Mouse (Mus musculus): ENCODE results near the gene Calr3. TPM values are rescaled to one million over a fixed set of nuclear protein-coding genes. Genes with fewer than 3 reads are reported as not detected.

Gene Calr3
- polyA plus RNA-seq, 1 experiment, result 0.42 TPM

DNA sequence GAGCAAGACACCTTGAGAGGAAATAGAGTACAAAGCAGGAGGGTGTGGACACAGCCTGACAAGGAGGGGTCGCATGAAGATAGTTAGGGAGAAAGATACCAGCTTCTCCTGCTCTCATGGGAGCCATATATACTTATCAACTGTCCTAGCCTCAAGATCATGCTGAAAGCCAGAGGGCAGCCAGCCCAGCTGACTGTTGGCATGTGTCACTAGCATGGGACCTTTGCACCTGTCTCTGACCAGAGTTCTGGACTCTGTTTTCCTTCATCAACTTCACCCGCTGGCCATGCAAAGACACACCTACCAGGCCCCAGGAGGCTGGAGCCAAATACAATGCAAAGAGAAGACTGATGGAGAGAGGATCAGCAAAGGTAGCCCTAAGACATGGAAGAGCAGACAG is 25.6 kb upstream of the Calr3 start:
- no peak for DNase-seq (ENCODE audit: low read depth)
- TF ChIP-seq POLR2A (IDR thresholded peaks at IDR 0.05; ENCODE audit: borderline replicate concordance, extremely low read depth, insufficient read depth, insufficient read length, poor library complexity, severe bottlenecking) (no peak), CTCF (IDR thresholded peaks at IDR 0.05; ENCODE audit: borderline replicate concordance, extremely low read depth, insufficient read depth, insufficient read length) (no peak)

DNA sequence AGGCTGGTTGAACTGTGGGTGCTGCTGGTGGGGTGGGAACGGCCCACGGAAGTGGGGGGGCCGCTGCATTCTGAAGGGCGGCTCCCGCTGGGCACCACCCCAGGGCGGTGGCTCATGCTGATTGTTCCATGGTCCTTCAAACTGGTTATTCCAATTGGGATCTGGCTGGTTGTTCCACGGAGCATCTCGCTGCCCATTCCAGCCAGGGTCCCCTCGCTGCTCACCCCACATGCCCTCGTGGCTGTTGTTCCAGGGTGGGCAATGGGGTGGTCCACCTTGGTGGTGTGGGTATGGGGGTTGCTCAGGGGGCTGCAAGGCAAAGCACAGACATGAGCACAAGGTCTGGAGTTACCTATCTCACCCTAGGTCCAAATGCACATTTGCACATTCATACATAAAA is 20.5 kb upstream of the Calr3 start:
- no peak for DNase-seq (ENCODE audit: low read depth)
- TF ChIP-seq POLR2A (IDR thresholded peaks at IDR 0.05; ENCODE audit: borderline replicate concordance, extremely low read depth, insufficient read depth, insufficient read length, poor library complexity, severe bottlenecking) (no peak), CTCF (IDR thresholded peaks at IDR 0.05; ENCODE audit: borderline replicate concordance, extremely low read depth, insufficient read depth, insufficient read length) (no peak)

DNA sequence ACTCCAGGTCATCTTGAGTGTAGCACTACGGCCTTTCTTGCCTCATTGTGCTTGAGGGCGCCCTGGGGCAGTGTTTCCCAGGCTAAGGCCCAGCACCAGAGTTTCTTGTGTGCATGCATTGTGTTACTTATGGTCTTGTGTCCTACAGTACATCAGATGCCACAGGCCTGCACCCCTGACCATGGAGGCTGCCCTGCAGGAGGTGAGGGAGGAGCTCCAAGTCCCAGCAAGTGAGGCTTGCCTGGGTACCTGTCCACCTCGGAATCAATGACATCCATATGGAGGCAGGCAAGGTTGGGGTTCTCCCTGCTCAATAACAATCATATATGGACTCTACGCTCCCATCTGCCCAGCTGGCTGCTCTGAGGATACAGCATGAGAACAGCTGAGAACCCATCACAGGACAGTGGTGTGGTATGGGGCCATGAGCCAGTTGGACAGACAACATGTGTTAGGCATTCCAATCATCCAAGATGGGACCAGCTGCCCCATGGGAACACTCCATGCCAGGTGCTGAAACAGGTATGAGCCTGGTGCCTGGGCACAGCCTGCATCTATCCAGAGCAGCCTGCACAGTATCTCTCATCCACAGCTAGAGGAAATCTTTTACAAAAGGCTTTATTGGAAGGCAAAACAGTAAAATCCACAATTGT is 16.3 kb upstream of the Calr3 start:
- no peak for DNase-seq (ENCODE audit: low read depth)

DNA sequence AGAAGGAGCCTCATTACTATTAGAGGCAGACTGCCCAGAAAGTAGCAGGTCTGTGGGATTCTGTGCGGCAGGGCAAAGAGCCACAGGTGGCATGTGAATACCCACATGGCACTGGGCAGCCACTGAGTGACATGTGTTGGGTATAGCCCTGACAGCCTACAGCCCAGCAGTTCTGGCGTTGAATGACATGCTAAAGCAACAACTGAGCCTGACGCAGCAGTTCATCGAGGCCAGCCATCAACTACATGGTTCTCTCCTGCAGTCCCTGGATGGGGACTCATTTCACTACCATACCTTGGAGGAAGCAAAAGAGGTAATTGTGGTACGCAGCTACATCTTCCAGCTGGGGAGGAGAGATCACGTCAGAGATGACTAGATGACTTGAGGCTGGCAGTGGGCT is 14.8 kb upstream of the Calr3 start:
- DNase-seq (ENCODE audit: low read depth), result no peak
- no peak for TF ChIP-seq POLR2A (IDR thresholded peaks at IDR 0.05; ENCODE audit: borderline replicate concordance, extremely low read depth, insufficient read depth, insufficient read length, poor library complexity, severe bottlenecking)
- TF ChIP-seq CTCF (IDR thresholded peaks at IDR 0.05; ENCODE audit: borderline replicate concordance, extremely low read depth, insufficient read depth, insufficient read length), result no peak

More for the DNA sequence above, 16.3 kb upstream of the Calr3 start:
- no peak for TF ChIP-seq CTCF (IDR thresholded peaks at IDR 0.05; ENCODE audit: borderline replicate concordance, extremely low read depth, insufficient read depth, insufficient read length)

DNA sequence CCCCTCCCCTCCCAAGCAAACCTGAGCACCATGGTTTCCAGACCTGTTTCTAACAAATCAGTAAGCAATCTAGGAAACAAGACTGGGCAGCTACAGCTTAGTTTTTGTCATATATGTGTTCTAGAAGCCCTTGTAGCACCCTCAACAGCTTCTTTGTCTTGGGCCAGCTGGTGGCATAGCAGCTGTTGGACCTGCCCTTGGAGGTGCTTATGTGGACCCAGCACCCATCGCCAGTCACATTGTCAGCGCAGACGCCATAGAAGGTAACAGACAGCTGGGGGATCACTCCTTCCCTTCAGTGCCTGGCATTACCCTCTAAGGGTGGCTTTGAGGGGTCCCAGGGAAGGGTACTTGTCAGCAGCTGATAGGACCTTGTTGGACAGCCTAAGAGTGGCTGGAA is 14.1 kb upstream of the Calr3 start:
- DNase-seq (ENCODE audit: low read depth), result no peak
- TF ChIP-seq POLR2A (IDR thresholded peaks at IDR 0.05; ENCODE audit: borderline replicate concordance, extremely low read depth, insufficient read depth, insufficient read length, poor library complexity, severe bottlenecking) (no peak), CTCF (IDR thresholded peaks at IDR 0.05; ENCODE audit: borderline replicate concordance, extremely low read depth, insufficient read depth, insufficient read length) (no peak)

DNA sequence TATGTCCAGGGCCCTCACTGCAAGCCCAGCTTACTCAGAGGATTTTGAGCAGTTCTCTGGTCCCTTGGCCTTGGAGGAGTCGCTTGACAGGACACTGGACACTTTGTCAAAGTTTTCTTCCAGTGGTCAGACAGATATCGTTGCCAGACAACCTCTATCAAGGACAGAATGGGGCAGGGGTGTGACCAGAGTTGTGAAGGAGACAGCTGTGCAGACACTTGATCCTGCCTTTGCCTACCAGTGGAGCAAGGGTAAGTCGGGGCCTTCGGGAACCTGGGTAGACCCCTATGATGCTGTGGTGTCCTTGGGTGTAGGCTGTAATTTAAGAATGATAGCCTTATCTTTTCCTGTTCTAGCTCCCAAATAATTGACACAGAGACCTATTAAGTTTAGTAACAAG is 11.6 kb upstream of the Calr3 start:
- no peak for DNase-seq (ENCODE audit: low read depth)
- TF ChIP-seq POLR2A (IDR thresholded peaks at IDR 0.05; ENCODE audit: borderline replicate concordance, extremely low read depth, insufficient read depth, insufficient read length, poor library complexity, severe bottlenecking), result no peak
- no peak for TF ChIP-seq CTCF (IDR thresholded peaks at IDR 0.05; ENCODE audit: borderline replicate concordance, extremely low read depth, insufficient read depth, insufficient read length)

DNA sequence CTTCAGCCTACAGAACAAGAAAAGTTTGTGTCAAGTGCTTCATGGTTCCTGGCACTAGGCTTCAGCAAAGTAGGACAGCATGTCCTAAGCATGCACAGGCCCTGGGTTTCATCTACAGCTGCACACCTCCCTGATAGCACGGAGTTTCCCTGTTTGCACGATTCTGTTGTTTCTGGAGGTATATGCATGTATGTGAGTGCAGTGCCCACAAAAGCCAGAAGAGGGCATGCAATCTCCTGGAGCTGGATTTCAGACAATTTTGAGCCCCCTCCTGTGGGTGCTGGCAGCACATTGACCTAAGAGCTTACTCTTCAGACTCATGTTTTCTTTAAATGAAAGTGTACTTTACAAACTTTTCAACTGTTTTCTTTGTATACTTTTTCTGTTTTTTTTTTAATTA is 10.2 kb upstream of the Calr3 start:
- no peak for DNase-seq (ENCODE audit: low read depth)
- TF ChIP-seq POLR2A (IDR thresholded peaks at IDR 0.05; ENCODE audit: borderline replicate concordance, extremely low read depth, insufficient read depth, insufficient read length, poor library complexity, severe bottlenecking) (no peak), CTCF (IDR thresholded peaks at IDR 0.05; ENCODE audit: borderline replicate concordance, extremely low read depth, insufficient read depth, insufficient read length) (peak; percentile 1; the same call in 1 of the 2 replicates)

DNA sequence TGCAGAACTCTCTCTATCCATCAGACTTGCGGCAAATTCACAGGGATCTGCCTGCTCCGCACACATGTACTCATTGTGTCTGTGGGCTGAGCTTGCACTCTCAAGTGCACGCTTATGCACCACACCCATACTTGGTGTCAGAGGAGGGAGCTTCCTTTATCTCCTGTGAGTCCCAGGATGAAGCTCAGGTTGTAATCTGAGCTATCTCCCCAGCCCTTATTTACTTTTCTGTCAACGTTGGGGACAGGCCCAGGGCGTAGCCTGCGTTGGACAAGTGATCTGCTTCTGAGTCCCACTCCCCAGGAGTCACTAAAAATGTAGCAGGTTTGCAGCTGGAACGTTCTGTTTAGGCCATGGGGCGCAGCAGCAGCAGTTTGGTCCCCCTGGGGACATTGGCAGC is 7.8 kb upstream of the Calr3 start:
- TF ChIP-seq POLR2A (IDR thresholded peaks at IDR 0.05; ENCODE audit: borderline replicate concordance, extremely low read depth, insufficient read depth, insufficient read length, poor library complexity, severe bottlenecking), result no peak
- no peak for TF ChIP-seq CTCF (IDR thresholded peaks at IDR 0.05; ENCODE audit: borderline replicate concordance, extremely low read depth, insufficient read depth, insufficient read length)
- no peak for DNase-seq (ENCODE audit: low read depth)

DNA sequence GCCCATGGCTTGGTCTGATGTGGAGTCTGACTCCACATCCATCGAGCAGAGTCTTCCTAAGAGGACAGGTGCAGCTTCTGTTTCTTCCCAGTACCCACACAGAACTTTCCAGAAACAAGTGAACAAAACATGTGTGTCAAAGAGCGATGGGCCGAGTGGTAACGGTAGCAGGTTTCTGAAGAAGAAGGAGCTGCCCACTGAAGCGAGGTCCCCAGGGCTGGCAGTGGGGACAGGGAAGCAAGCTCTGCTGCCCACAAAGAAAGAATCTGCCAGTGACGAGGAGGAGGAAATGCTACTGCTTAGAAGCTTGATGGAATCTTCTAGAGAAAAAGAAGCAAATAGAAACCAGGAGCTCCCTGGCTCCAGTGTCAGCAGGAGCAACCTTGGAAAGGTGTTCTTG is 1.4 kb upstream of the Calr3 start:
- no peak for DNase-seq (ENCODE audit: low read depth)
- TF ChIP-seq CTCF (IDR thresholded peaks at IDR 0.05; ENCODE audit: borderline replicate concordance, extremely low read depth, insufficient read depth, insufficient read length), result no peak
- TF ChIP-seq POLR2A (IDR thresholded peaks at IDR 0.05; ENCODE audit: borderline replicate concordance, extremely low read depth, insufficient read depth, insufficient read length, poor library complexity, severe bottlenecking), result no peak

DNA sequence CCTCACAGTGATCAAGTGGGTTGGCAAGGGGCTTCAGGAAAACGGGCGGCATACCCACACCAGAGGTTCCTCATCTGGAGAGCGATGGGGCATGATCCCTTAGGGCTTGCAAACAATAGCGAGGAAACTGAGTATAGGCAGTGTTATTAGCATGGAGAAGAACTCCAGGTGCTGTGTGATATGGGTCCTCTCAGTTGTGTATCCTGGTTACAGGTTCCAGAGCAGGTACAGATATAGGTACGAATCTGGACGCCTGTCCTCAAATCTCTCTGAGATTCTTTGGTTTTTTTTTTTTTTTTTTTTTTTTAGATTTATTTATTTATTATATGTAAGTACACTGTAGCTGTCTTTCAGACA is 302 bp upstream of the Calr3 start:
- DNase-seq (ENCODE audit: low read depth), result no peak
- TF ChIP-seq CTCF (IDR thresholded peaks at IDR 0.05; ENCODE audit: borderline replicate concordance, extremely low read depth, insufficient read depth, insufficient read length) (no peak), POLR2A (IDR thresholded peaks at IDR 0.05; ENCODE audit: borderline replicate concordance, extremely low read depth, insufficient read depth, insufficient read length, poor library complexity, severe bottlenecking) (no peak)

DNA sequence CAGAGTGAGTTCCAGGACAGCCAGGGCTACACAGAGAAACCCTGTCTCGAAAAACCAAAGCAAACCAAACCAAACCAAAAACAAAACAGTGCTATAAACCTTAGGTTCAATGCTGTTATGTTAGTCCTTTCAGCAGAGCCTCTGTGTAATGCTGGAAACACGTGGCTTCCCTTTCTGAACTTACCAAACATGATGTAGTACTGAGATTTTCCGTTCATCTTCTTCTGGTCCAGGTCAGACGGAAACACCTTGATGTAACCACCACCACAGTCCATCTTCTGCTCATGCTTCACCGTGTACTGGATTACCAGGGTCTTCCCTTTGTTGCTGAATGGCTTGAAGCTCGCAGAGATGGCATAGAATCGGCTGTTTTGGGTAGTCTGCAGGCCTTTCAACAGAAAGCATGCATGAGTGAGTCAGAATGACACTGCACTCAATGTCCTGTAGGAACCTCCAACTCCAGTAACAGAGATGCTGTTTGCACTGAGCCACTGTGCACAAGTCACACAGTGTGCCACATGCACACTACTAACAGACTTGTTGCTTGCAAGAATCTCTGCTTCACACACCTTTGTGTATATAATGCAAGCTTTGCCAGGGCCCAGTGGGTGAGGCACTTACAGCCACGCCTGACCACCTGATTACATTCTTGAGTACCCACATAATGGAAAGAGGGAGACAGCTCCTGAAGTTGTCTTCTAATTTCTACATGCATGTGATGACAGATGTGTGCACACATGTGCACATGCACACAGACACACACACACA is 5.2 kb downstream of the Calr3 start:
- DNase-seq (ENCODE audit: low read depth), result no peak
- no peak for TF ChIP-seq CTCF (IDR thresholded peaks at IDR 0.05; ENCODE audit: borderline replicate concordance, extremely low read depth, insufficient read depth, insufficient read length)
- TF ChIP-seq POLR2A (IDR thresholded peaks at IDR 0.05; ENCODE audit: borderline replicate concordance, extremely low read depth, insufficient read depth, insufficient read length, poor library complexity, severe bottlenecking), result no peak

DNA sequence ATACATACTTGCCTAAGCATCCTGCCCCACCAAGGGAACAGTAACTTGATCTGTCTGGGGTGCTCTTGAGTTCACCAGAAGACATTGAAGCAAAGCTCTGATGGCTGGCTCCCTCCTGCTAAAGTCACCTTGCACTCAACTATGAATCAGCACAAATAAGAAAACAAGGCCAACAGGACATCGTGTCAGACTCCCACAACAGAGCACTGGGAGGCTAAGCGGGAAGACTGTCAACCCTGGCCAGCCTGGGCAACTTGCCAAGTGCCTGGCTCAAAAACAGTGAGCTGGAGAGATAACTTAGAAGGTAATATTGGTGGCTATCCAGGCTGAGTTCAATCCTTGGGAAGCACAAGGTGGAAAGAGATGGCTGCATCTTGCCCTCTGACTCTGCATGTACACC is 8.7 kb downstream of the Calr3 start:
- TF ChIP-seq POLR2A (IDR thresholded peaks at IDR 0.05; ENCODE audit: borderline replicate concordance, extremely low read depth, insufficient read depth, insufficient read length, poor library complexity, severe bottlenecking) (no peak), CTCF (IDR thresholded peaks at IDR 0.05; ENCODE audit: borderline replicate concordance, extremely low read depth, insufficient read depth, insufficient read length) (no peak)
- DNase-seq (ENCODE audit: low read depth), result peak; percentile 26

Data from brain, embryonic 14.5 days (tissue).